Mouse (Mus musculus): ENCODE measurements at regions not wholly inside any gene's neighbourhood (a gene's known extent, or its start where the extent isn't known, plus 50 kb on each side); places are given as distances from the start of the nearest gene placed in this dataset.

GRCm38 (mm10) chr2:50569502-50570285 is 273.1 kb upstream of the Mmadhc start:
- TF ChIP-seq CTCF (conservative IDR thresholded peaks at IDR 0.05): no peak
- DNase-seq (ENCODE audit: low spot score in 2 of 2): no peak
- H3K4me3 ChIP-seq: no peak overlapping the region
- H3K27ac ChIP-seq: no peak overlapping the region

- TF ChIP-seq CTCF (conservative IDR thresholded peaks at IDR 0.05): no peak
- no peak for DNase-seq (ENCODE audit: low spot score in 2 of 2)
- H3K4me3 ChIP-seq: no peak overlapping the region
- H3K27ac ChIP-seq: no peak overlapping the region
Observed at GRCm38 (mm10) chr2:50568777-50569501, 272.3 kb upstream of the Mmadhc start.

DNA sequence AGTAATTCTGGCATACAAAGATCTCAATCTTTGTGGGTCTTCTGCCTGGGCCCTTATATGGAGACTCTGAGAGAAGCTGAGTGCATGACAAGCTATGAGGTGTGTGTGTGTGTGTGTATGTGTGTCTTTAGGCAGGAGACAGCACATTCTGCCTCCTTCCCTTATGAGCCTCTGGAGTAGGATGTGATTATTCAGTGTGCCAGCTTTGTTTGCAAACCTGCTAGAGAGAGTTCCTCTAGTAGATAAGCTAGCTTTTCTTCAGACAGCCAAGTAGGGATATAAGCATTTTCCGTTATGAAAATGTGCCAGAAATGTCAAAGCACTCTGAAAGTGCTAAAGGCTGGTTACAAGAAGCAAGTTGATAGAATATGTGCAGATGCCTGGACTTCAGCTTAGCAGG is 270.9 kb upstream of the Mmadhc start:
- TF ChIP-seq CTCF (conservative IDR thresholded peaks at IDR 0.05): no peak
- no peak overlapping the region for H3K4me3 ChIP-seq
- no peak overlapping the region for H3K27ac ChIP-seq
- DNase-seq (ENCODE audit: low spot score in 2 of 2): no peak

DNA sequence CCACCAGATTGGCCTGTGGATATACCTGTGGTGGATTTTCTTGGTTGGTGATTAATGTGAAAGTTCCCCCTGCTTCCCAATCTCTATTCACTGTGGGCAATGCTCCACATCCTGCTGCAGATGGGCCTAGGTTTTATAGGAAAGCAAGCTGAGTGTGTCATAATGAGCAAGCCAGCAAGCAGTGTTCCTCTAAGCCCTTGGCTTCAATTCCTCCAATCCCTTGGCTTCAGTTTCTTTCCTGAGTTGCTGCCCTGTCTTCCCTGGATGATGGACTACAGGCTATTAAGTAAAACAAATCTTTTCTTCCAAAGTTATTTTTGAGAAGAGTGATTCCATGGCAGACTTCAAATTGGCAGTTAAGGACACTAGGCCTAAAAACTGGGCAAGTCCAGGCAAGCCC is 257.4 kb upstream of the Mmadhc start:
- no peak for TF ChIP-seq CTCF (conservative IDR thresholded peaks at IDR 0.05)
- Histone ChIP-seq H3K4me3 (no peak overlapping the region), H3K27ac (no peak overlapping the region)
- no peak for DNase-seq (ENCODE audit: low spot score in 2 of 2)

DNA sequence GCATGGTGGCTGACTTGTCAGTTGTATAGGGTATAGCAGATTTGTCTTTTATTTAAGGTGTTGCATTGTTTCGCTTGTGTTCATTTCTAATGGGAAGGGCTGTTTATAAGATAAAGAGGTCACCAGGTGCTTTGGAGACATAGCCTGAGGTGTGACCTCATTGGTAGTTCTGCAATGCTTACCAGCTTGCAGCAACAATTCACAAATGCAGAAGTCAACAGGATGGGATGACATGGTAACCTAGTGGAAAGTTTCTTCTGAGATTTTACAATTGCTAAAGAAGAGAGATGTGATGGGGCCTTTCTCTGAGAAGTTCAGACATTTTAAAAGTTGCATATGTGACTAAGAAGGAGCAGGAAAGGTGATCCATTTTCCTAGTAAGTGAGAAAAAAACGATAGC is 255.8 kb upstream of the Mmadhc start:
- no peak for TF ChIP-seq CTCF (conservative IDR thresholded peaks at IDR 0.05)
- no peak for DNase-seq (ENCODE audit: low spot score in 2 of 2)
- Histone ChIP-seq H3K27ac (no peak overlapping the region), H3K4me3 (no peak overlapping the region)

GRCm38 (mm10) chr2:50549871-50550270 is 253.3 kb upstream of the Mmadhc start:
- DNase-seq (ENCODE audit: low spot score in 2 of 2): no peak
- no peak for TF ChIP-seq CTCF (conservative IDR thresholded peaks at IDR 0.05)
- no peak overlapping the region for H3K4me3 ChIP-seq
- no peak overlapping the region for H3K27ac ChIP-seq

GRCm38 (mm10) chr2:50539741-50540441 is 243.3 kb upstream of the Mmadhc start:
- no peak for TF ChIP-seq CTCF (conservative IDR thresholded peaks at IDR 0.05)
- H3K27ac ChIP-seq: no peak overlapping the region
- H3K4me3 ChIP-seq: no peak overlapping the region
- no peak for DNase-seq (ENCODE audit: low spot score in 2 of 2)

DNA sequence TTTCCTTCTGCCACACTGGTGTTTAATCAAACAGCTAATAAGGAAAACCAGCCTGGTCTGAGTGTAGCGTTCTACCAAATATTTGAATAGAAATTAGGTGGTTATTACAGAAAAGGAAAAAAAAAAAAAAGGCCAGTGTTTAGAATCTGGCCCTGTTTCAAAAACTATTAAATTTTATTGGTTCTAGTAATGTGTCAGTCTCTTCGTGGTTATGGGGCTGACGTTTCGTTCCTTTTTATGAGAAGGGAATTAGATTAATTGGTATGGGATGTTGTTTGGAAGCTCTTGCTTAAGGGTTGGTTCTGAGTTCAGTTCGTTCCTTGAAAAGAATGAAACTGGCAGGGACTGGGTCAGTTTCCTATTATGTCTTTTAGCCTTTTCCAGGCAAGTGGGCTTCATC is 241.5 kb upstream of the Mmadhc start:
- Histone ChIP-seq H3K4me3 (no peak overlapping the region), H3K27ac (no peak overlapping the region)
- no peak for DNase-seq (ENCODE audit: low spot score in 2 of 2)
- no peak for TF ChIP-seq CTCF (conservative IDR thresholded peaks at IDR 0.05)

GRCm38 (mm10) chr2:50535085-50535878 is 238.7 kb upstream of the Mmadhc start:
- no peak overlapping the region for H3K4me3 ChIP-seq
- DNase-seq (ENCODE audit: low spot score in 2 of 2): no peak
- no peak for TF ChIP-seq CTCF (conservative IDR thresholded peaks at IDR 0.05)
- no peak overlapping the region for H3K27ac ChIP-seq

DNA sequence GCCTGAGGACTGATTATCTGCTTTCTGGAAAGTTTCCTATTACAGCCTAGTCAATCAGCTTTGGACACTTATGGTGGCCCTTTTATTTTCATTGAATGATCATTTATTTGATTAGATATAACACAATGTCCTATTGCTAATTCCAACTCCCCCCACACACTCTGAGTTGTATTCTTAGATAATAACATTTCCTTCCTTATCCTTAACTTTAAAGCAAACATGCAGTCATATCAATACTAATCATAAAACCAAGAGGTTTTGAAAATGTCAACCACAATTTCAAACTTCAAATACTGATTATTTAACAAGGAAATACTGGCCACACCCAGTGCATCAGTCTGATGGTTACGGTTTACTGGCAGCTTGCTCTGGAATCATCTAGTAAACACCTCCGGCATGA is 237.1 kb upstream of the Mmadhc start:
- no peak for TF ChIP-seq CTCF (conservative IDR thresholded peaks at IDR 0.05)
- no peak for DNase-seq (ENCODE audit: low spot score in 2 of 2)
- H3K27ac ChIP-seq: no peak overlapping the region
- no peak overlapping the region for H3K4me3 ChIP-seq

DNA sequence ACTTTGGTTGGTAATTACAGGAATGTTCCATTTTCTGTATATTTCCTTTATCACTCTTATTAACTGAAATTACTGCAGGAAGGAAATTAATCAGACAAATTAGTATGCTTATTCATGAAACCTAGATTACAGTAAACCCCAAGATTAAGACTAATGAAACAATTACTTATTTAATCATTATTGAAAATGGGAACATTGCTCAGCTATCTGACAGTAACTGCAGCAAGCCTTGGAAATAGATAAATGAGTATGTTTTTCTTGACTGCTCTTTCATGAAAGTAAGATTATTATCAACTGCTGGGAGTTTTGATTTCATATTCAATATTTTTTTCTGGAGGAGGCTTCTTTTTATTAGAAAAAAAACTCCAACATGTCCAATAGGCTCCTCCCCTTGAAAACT is 230.8 kb upstream of the Mmadhc start:
- H3K4me3 ChIP-seq: no peak overlapping the region
- no peak overlapping the region for H3K27ac ChIP-seq
- no peak for TF ChIP-seq CTCF (conservative IDR thresholded peaks at IDR 0.05)
- no peak for DNase-seq (ENCODE audit: low spot score in 2 of 2)

DNA sequence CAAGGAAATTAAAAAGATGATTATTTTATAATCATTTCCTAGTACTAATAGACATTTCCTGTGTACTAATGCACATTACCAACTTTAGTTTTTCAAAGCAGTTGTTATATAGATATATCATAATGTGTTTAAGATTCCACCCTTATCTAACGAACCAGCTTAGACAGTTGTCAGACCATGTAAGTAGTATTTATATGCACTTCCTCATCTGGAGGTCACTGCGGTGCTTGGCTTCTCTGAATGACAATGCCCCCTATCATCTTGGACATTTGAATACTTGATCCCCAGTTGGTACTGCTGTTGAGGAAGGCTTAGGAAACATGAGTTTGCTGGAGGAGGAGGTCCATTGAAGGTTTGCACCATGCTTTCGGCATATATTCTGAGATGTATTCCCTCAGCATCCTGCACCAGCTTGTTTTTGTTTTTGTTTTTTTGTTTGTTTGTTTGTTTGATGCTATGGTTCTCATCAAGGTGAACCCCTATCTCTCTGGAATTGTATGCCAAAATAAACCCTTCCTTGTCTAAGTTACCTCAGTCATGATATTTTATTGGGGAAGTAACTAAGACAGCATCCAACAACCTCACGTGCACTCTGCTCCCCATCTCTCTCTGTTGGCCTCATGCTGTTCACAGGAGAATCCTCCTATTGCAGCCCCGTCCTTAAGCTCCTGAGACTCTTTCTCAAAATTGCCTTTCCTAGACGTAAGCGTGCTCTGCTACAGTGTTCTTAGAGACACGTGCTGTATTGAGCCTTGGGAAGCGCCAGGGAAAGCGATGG is 228.4 kb upstream of the Mmadhc start:
- TF ChIP-seq CTCF (conservative IDR thresholded peaks at IDR 0.05): no peak
- H3K4me3 ChIP-seq: no peak overlapping the region
- DNase-seq (ENCODE audit: low spot score in 2 of 2): no peak
- H3K27ac ChIP-seq: no peak overlapping the region

Data from layer of hippocampus, adult 2 months (tissue).